Mouse (Mus musculus): Measurements from ENCODE around the gene Mrpl4.

The Mrpl4 gene

GRCm38 (mm10) chr9:21018600-21018999 is 16.1 kb downstream of the Mrpl4 start:
- no peak for DNase-seq

- DNase-seq = no peak
These were observed 18.8 kb downstream of the Mrpl4 start for GRCm38 (mm10) chr9:21021363-21021762.

DNA sequence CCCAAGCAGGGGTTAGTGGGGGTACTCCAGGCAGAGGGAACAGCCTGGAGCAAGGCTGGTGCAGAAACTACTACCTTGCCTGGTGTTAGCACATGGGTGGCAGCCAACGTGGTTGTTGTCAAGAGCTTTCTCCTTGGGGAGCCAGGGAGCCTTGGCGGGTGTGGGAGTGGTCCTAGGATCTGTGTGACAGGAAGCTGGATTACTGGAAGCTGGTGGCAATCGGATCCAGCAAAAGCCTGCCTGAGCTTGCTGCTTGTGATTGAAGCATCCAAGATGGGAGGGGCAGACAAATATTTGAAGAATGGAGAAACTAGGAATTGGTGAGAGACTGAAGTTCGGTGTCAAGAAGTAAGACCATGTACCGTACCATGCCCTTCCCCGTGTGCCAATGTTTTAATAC is 19.8 kb downstream of the Mrpl4 start:
- no peak for DNase-seq

- no peak for DNase-seq
These were observed 20.2 kb downstream of the Mrpl4 start for GRCm38 (mm10) chr9:21022726-21023125.

- no peak for DNase-seq
These were observed 22.8 kb downstream of the Mrpl4 start for GRCm38 (mm10) chr9:21025258-21025810.

DNA sequence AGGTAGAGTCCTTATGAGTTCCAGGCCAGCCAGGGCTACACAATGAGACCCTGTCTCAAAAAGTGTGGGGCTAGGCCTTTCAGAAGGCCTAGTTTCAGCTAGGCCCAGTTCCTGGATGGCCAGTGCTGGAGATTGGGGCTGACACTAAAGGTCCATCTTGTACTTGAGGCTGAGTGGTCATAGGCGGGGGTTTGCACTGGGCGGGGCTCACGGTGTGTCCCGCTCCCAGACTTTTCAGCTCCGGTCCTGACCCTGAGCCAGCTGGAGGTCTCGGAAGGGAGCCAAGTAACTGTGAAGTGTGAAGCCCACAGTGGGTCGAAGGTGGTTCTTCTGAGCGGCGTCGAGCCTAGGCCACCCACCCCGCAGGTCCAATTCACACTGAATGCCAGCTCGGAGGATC is 24.3 kb downstream of the Mrpl4 start:
- no peak for DNase-seq

DNA sequence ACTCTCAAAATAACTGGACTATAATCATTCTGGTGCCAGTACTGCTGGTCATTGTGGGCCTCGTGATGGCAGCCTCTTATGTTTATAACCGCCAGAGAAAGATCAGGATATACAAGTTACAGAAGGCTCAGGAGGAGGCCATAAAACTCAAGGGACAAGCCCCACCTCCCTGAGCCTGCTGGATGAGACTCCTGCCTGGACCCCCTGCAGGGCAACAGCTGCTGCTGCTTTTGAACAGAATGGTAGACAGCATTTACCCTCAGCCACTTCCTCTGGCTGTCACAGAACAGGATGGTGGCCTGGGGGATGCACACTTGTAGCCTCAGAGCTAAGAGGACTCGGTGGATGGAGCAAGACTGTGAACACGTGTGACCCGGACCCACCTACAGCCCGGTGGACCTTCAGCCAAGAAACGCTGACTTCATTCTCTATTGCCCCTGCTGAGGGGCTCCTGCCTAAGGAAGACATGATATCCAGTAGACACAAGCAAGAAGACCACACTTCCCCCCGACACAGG is 25.3 kb downstream of the Mrpl4 start:
- DNase-seq = no peak

DNA sequence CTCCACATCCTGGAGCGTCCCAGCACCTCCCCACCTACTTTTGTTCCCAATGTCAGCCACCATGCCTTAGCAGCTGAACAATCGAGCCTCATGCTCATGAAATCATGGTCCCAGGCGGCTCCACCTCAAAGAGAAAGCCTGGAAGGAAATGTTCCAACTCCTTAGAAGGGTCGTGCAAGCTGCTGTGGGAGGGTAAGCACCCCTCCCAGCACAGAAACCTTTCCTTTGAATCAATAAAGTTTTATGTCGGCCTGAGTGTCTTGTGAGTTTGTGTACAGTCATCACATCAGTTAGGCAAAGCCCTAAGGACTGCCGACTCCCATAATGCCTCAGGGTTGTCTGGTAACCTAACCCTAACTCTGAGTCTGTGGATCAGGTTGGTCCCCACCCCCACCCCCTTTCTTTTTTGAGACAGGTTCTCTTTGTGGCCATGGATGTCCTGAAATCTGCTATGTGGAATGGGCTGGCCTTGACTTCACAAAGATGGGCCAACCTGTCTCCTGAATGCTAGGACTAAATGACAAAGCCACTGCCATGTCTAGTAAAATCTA is 26.1 kb downstream of the Mrpl4 start:
- DNase-seq = no peak

DNA sequence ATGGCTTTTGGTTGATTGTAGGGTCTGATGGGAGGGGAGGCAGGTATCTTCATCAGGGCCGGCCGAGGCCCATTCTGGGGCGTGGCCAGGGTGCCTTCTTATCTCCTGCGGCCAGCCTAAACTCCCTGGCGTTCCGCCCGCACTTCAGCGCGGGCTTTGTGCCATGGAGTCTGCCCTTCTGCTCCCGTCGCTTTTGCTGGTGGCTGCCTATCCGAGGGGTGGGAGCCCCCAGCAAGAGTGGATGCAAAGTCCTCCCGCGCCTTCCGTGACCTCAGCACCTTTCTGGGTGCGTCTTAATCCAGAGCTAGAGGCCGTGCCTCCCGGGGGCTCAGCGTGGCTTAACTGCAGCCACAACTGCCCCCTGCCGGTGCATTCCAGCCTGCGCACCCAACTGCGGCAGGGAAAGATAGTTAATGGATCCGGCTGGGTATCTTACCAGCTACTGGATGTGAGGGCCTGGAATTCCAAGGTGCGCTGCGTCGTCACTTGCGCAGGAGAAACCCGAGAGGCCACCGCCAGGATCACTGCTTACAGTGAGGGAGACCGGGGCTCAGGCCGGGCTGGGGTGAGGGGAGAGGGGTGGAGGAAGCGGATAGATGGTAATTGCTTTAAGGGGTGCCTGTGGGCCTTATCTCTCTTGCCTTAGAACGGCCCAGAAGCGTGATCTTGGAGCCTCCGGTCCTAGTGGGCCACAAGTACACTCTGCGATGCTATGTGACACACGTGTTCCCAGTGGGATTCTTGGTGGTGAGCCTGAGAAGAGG is 26.9 kb downstream of the Mrpl4 start, which contains the start of gene Icam4:
Gene Icam4 (plus strand): TSS at position 83 of the 764 bp plus-strand sequence.
- DNase-seq = peak; percentile 88

DNA sequence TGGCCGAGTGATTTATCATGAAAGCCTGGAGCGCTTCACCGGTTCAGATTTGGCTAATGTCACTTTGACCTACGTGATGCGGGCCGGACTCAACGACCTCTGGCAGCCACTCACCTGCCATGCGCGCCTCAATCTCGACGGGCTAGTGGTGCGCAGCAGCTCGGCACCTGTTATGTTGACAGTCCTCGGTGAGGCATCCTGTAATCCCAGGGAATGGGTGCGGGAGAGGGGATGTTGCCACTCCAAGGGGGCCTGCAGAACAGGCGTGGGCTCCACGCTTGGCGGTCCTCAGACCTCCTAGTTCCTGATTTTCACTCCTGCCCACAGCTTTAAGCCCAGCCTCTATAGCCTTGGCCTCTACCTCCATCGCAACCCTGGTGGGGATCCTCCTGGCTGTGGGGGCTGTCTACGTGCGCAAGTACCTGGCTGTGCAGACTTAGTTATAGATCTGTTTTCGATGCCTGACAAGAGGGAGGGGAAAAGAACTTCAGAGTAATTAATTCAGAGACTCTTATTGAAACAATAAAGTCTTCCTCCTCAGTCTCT is 27.6 kb downstream of the Mrpl4 start:
- no peak for DNase-seq

DNA sequence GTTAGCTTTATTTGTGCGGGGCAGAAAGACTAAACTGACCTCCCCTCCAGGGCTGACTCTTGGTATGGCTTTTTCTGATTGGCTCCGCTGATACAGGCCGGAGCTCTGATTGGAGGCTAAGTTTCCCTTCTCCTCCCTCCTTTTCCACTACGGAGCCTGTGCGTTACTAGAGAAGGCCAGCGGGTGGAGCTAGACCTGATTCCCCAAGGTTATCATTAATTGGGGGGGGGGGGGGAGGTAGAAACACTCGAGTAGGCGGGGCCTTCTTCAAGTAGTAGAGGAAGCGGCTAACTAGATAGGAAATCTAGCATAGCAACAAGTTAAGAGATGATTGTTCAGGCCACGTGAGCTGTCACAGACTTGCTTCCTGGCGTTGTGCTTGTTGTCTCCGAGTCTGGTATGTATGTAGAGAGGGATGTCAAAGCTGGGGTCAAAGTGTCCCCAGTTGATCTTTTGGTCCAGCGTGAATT is 28.3 kb downstream of the Mrpl4 start:
- DNase-seq = peak; percentile 88

GRCm38 (mm10) chr9:21031251-21031895 is 28.8 kb downstream of the Mrpl4 start:
- DNase-seq = peak; percentile 70

- peak; percentile 32 for DNase-seq
These were observed 29.4 kb downstream of the Mrpl4 start, which contains the start of gene Icam5 for GRCm38 (mm10) chr9:21031896-21032351. Gene Icam5 (plus strand): TSS chr9:21032073.

GRCm38 (mm10) chr9:21032491-21032890 is 30.0 kb downstream of the Mrpl4 start:
- DNase-seq = no peak

DNA sequence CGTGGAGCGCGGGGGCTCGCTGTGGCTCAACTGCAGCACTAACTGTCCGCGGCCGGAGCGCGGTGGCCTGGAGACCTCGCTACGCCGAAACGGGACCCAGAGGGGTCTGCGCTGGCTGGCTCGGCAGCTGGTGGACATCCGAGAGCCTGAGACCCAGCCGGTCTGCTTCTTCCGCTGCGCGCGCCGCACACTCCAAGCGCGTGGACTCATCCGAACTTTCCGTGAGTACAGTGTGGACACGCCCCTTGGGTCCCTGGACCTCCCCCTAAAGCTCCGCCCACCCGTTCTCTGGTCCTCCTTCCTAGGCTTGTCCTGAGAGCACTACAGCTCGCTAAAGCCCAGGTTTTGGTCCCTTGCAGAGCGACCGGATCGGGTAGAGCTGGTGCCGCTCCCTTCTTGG is 30.6 kb downstream of the Mrpl4 start:
- peak; percentile 93 for DNase-seq

DNA sequence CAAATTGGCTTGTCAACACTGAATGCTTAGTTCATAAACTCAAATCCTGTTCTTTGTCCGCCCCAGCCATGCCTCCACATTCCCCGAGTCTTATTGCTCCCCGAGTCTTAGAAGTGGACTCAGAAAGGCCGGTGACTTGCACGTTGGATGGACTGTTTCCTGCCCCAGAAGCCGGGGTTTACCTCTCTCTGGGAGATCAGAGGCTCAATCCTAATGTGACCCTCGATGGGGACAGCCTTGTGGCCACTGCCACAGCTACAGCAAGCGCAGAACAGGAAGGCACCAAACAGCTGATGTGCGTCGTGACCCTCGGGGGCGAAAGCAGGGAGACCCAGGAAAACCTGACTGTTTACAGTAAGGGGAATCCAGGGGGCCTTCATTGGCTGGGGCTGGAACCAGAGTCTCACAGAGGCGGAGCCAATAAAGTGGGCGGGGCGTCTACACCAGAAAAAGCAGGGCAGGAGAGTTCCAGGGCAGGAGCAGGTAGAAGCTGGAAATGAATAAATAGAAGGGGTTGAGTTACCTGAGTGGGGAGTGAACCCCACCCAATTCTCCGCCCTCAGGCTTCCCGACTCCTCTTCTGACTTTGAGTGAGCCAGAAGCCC is 32.0 kb downstream of the Mrpl4 start:
- peak; percentile 25 for DNase-seq

GRCm38 (mm10) chr9:21035586-21035985 is 33.0 kb downstream of the Mrpl4 start:
- no peak for DNase-seq

- no peak for DNase-seq
These were observed 33.6 kb downstream of the Mrpl4 start for GRCm38 (mm10) chr9:21036161-21036560.

GRCm38 (mm10) chr9:21036666-21037065 is 34.1 kb downstream of the Mrpl4 start:
- DNase-seq = no peak

DNA sequence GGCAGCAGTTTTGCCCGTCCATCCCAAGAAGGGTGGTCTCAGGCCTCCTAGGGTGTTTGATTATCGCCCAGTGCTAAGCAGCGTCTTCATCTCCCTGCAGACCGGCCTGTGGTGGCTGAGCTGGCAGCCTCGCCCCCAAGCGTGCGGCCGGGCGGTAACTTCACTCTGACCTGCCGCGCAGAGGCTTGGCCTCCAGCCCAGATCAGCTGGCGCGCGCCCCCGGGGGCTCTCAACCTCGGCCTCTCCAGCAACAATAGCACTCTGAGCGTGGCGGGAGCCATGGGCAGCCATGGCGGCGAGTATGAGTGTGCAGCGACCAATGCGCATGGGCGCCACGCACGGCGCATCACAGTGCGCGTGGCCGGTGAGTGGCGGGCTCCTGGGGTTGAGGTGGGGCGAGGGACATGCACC is 34.9 kb downstream of the Mrpl4 start:
- peak; percentile 14 for DNase-seq

GRCm38 (mm10) chr9:21039779-21040178 is 37.2 kb downstream of the Mrpl4 start:
- DNase-seq = no peak

- no peak for DNase-seq
These were observed 38.8 kb downstream of the Mrpl4 start for GRCm38 (mm10) chr9:21041308-21041707.

DNA sequence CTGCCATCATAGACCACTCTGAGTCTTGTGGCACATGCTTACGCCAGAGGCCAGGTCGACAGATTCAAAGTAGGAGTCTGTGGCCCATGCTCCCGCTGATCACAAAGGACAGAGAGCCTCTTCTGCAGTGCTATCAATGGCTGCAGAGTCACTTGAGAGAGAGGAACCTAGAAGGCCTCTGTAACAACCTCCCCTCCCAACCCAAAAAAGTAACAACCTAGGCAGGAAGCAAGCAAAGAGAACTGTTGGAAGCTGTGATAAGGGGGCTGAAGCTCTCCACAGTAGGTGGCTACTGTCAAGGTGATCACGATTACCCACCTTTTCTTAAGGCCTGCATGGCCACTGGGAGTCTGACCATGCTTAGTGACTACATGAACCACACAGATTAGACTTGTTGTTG is 41.0 kb downstream of the Mrpl4 start:
- DNase-seq = no peak

Data from kidney, adult 18-20 months (tissue).